ENCODE assay signal across 25 mouse cellular contexts in genomic region chr16:64216671-64217070, GRCm38 (mm10).
A peak's percentile ranks its signal among the peaks of the same experiment; 100 is the strongest.
DNase-seq lines count a peak whose midpoint lies in the region; ATAC-seq lines count a peak whose summit lies in the region.
"Had no signal": no experiment of that assay in that cellular context is flagged by ENCODE, and none has a peak within 500 bp of the region (broad histone marks: within the 10 kb centered on the region; RNA-seq: fewer than 3 reads in every experiment).

No protein-coding gene starts in this region.

- no peak overlapping the region for H3K4me3 ChIP-seq in forebrain, embryonic 13.5 days
- no peak overlapping the region for H3K4me3 ChIP-seq in forebrain, embryonic 12.5 days (replicated peaks)
- H3K4me3 ChIP-seq in forebrain, embryonic 16.5 days (replicated peaks; ENCODE audit: low read length), result no peak overlapping the region
- H3K4me3 ChIP-seq: heart, embryonic 10.5 days; heart, embryonic 13.5 days had no signal

- no peaks in the 10 kb centered on the region for H3K27me3 ChIP-seq in forebrain, embryonic 13.5 days
- H3K27me3 ChIP-seq in forebrain, embryonic 12.5 days, result no peaks in the 10 kb centered on the region
- H3K27me3 ChIP-seq in forebrain, embryonic 16.5 days (replicated peaks; ENCODE audit: control insufficient read depth, insufficient read depth, low read length), result no peaks in the 10 kb centered on the region
- H3K27me3 ChIP-seq: heart, embryonic 13.5 days had no signal

- H3K9ac ChIP-seq in forebrain, embryonic 13.5 days, result no peak overlapping the region
- H3K9ac ChIP-seq in forebrain, embryonic 12.5 days, result no peak overlapping the region
- H3K9ac ChIP-seq in forebrain, embryonic 16.5 days (replicated peaks; ENCODE audit: low read depth, low read length), result no peak overlapping the region
- H3K9ac ChIP-seq: heart, embryonic 13.5 days; hindbrain, embryonic 14.5 days had no signal

- no peak overlapping the region for H3K27ac ChIP-seq in forebrain, embryonic 13.5 days
- H3K27ac ChIP-seq in forebrain, embryonic 12.5 days, result no peak overlapping the region
- no peak overlapping the region for H3K27ac ChIP-seq in forebrain, embryonic 16.5 days (ENCODE audit: low read length)
- H3K27ac ChIP-seq: heart, embryonic 10.5 days; heart, embryonic 13.5 days; hindbrain, embryonic 14.5 days; hindbrain, postnatal 0 days had no signal

- peak; percentile 4 for DNase-seq in brain, adult 2 months (ENCODE audit: low read depth, low spot score)
- DNase-seq in layer of hippocampus, adult 18-20 months (ENCODE audit: low spot score in 2 of 2), result no peak
- DNase-seq in left cerebral cortex, postnatal 25 days (ENCODE audit: low spot score in 2 of 2), result no peak
- DNase-seq: adrenal gland, adult 8-10 months; adrenal gland, postnatal 25 days; cerebellum, adult 11-12 months; cerebellum, adult 8-10 months; cerebellum, postnatal 10 days; cerebellum, postnatal 36 days; embryo, embryonic 11 days; gastrocnemius, postnatal 25 days; heart, adult 18-20 months; heart, postnatal 14 days; heart, postnatal 4 days; kidney, adult 2 months had no signal

- H3K36me3 ChIP-seq in forebrain, embryonic 13.5 days (ENCODE audit: poor library complexity, severe bottlenecking), result no peaks in the 10 kb centered on the region
- H3K36me3 ChIP-seq in forebrain, embryonic 12.5 days (replicated peaks), result no peaks in the 10 kb centered on the region
- no peaks in the 10 kb centered on the region for H3K36me3 ChIP-seq in forebrain, embryonic 16.5 days (ENCODE audit: control insufficient read depth, insufficient read depth)
- H3K36me3 ChIP-seq: heart, embryonic 10.5 days; heart, embryonic 13.5 days had no signal

- ATAC-seq in forebrain, embryonic 13.5 days, result peak; percentile 41; the same call in 1 of the 2 replicates
- ATAC-seq in forebrain, embryonic 12.5 days (ENCODE audit: low FRiP score), result no peak; the same call in 1 of the 2 replicates
- peak; percentile 73 for ATAC-seq in forebrain, embryonic 16.5 days
- ATAC-seq: activated CD4-positive, CD25-positive, alpha-beta regulatory T cell, adult 4 months; hindbrain, postnatal 0 days; inflammation-experienced regulatory T-cells, adult 6 months; intestine, embryonic 16.5 days had no signal

- no peaks in the 10 kb centered on the region for H3K4me1 ChIP-seq in forebrain, embryonic 13.5 days
- H3K4me1 ChIP-seq in forebrain, embryonic 12.5 days, result no peaks in the 10 kb centered on the region
- no peaks in the 10 kb centered on the region for H3K4me1 ChIP-seq in forebrain, embryonic 16.5 days (replicated peaks; ENCODE audit: control insufficient read depth, insufficient read depth, low read length)
- H3K4me1 ChIP-seq: heart, embryonic 10.5 days; heart, embryonic 13.5 days had no signal

- no peaks in the 10 kb centered on the region for H3K9me3 ChIP-seq in forebrain, embryonic 13.5 days (replicated peaks)
- H3K9me3 ChIP-seq in forebrain, embryonic 12.5 days, result no peaks in the 10 kb centered on the region
- H3K9me3 ChIP-seq in forebrain, embryonic 16.5 days (ENCODE audit: control insufficient read depth, low read length), result no peaks in the 10 kb centered on the region
- H3K9me3 ChIP-seq: heart, embryonic 10.5 days; heart, embryonic 13.5 days had no signal

- H3K4me2 ChIP-seq in forebrain, embryonic 13.5 days, result no peak overlapping the region
- H3K4me2 ChIP-seq in forebrain, embryonic 12.5 days, result no peak overlapping the region
- H3K4me2 ChIP-seq in forebrain, embryonic 16.5 days (ENCODE audit: low read length), result no peak overlapping the region
- H3K4me2 ChIP-seq: heart, embryonic 13.5 days; hindbrain, embryonic 14.5 days had no signal

- intact Hi-C loops in left cerebral cortex, postnatal 25 days (cut with DNase I), result no loop called here

- WGBS in forebrain, embryonic 13.5 days, result 71% methylated on average over 5 of the region's 5 CpGs
- 70% methylated on average over 5 of the region's 5 CpGs for WGBS in forebrain, embryonic 12.5 days
- WGBS in forebrain, embryonic 16.5 days, result 50% methylated on average over 5 of the region's 5 CpGs
